Comparison of ENCODE assay signal across 8 mouse cellular contexts in the genomic region with DNA sequence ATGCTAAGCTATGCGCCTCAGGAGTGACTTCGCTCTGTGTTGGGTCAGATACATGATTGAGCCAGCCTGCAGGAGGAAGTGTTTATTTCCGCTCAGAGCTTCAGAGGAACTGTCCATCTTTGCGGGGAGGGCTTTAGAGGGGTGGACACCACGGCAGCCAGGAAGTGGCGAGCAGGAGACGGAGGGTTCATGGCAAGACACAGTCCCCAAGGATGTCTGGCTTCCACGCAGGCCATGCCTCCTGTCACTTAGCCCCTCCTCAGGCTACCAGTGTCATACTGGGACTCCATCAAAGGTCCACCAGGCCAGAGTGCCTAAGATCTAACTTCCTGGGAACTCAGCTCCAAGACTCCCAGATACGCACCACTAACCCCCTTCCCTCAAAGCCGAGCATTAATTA. TPM values are rescaled to one million over a fixed set of nuclear protein-coding genes. Genes with fewer than 3 reads are reported as not detected.
DNase-seq lines count a peak whose midpoint lies in the region; ATAC-seq and TF ChIP-seq lines count a peak whose summit lies in the region.

No protein-coding gene starts in this region.

- no peak for TF ChIP-seq POLR2A in kidney, adult 2 months (IDR thresholded peaks at IDR 0.05; ENCODE audit: low read depth, low read length)

- ATAC-seq in forebrain, embryonic 16.5 days: no peak
- ATAC-seq in forebrain, embryonic 11.5 days (replicated peaks; ENCODE audit: low FRiP score): no peak

- no peak overlapping the region for H3K9ac ChIP-seq in forebrain, embryonic 16.5 days (replicated peaks; ENCODE audit: low read depth, low read length)
- no peak overlapping the region for H3K9ac ChIP-seq in forebrain, embryonic 11.5 days (ENCODE audit: low read length)

- H3K27me3 ChIP-seq in forebrain, embryonic 10.5 days (ENCODE audit: poor library complexity, severe bottlenecking): no peaks in the 10 kb centered on the region
- no peaks in the 10 kb centered on the region for H3K27me3 ChIP-seq in forebrain, embryonic 16.5 days (replicated peaks; ENCODE audit: control insufficient read depth, insufficient read depth, low read length)
- no peaks in the 10 kb centered on the region for H3K27me3 ChIP-seq in kidney, adult 2 months (replicated peaks; ENCODE audit: control insufficient read depth, insufficient read depth, low read length)
- H3K27me3 ChIP-seq in forebrain, embryonic 11.5 days (ENCODE audit: control insufficient read depth, insufficient read depth, low read length): no peaks in the 10 kb centered on the region

- no peak overlapping the region for H3K4me3 ChIP-seq in forebrain, embryonic 10.5 days
- H3K4me3 ChIP-seq in forebrain, embryonic 16.5 days (replicated peaks; ENCODE audit: low read length): no peak overlapping the region
- no peak overlapping the region for H3K4me3 ChIP-seq in kidney, adult 2 months (ENCODE audit: insufficient read depth, low read depth, low read length)
- no peak overlapping the region for H3K4me3 ChIP-seq in forebrain, embryonic 11.5 days (ENCODE audit: low read depth, low read length)

- H3K4me1 ChIP-seq in forebrain, embryonic 10.5 days: peaks cover 8% of the 10 kb centered on the region
- no peaks in the 10 kb centered on the region for H3K4me1 ChIP-seq in forebrain, embryonic 16.5 days (replicated peaks; ENCODE audit: control insufficient read depth, insufficient read depth, low read length)
- peaks cover 9% of the 10 kb centered on the region; the same call in 1 of the 2 replicates for H3K4me1 ChIP-seq in kidney, adult 2 months (ENCODE audit: control insufficient read depth, insufficient read depth, low read length)
- no peaks in the 10 kb centered on the region for H3K4me1 ChIP-seq in forebrain, embryonic 11.5 days (replicated peaks; ENCODE audit: control insufficient read depth, insufficient read depth, low read length)

- WGBS in forebrain, embryonic 10.5 days: 81% methylated on average over 10 of the region's 10 CpGs
- WGBS in forebrain, embryonic 16.5 days: 90% methylated on average over 10 of the region's 10 CpGs
- WGBS in kidney, adult 2 months: 45% methylated on average over 10 of the region's 10 CpGs
- WGBS in forebrain, embryonic 11.5 days: 88% methylated on average over 10 of the region's 10 CpGs

- H3K27ac ChIP-seq in forebrain, embryonic 10.5 days: peak overlapping the region; percentile 63
- H3K27ac ChIP-seq in forebrain, embryonic 16.5 days (ENCODE audit: low read length): no peak overlapping the region
- peak overlapping the region; percentile 80 for H3K27ac ChIP-seq in kidney, adult 2 months (ENCODE audit: insufficient read depth, low read depth, low read length)
- no peak overlapping the region for H3K27ac ChIP-seq in forebrain, embryonic 11.5 days (ENCODE audit: low read depth, low read length)

- no peak for TF ChIP-seq CTCF in kidney, adult 2 months (conservative IDR thresholded peaks at IDR 0.05; ENCODE audit: insufficient read depth, insufficient read length, low read depth, low read length)

- H3K9me3 ChIP-seq in forebrain, embryonic 10.5 days: no peaks in the 10 kb centered on the region
- H3K9me3 ChIP-seq in forebrain, embryonic 16.5 days (ENCODE audit: control insufficient read depth, low read length): no peaks in the 10 kb centered on the region
- no peaks in the 10 kb centered on the region for H3K9me3 ChIP-seq in forebrain, embryonic 11.5 days (ENCODE audit: control insufficient read depth, low read length)

- H3K36me3 ChIP-seq in forebrain, embryonic 10.5 days (replicated peaks): peaks cover 94% of the 10 kb centered on the region
- H3K36me3 ChIP-seq in forebrain, embryonic 16.5 days (ENCODE audit: control insufficient read depth, insufficient read depth): no peaks in the 10 kb centered on the region
- no peaks in the 10 kb centered on the region for H3K36me3 ChIP-seq in kidney, adult 2 months (ENCODE audit: control insufficient read depth, insufficient read depth, low read length)
- H3K36me3 ChIP-seq in forebrain, embryonic 11.5 days (ENCODE audit: control insufficient read depth, insufficient read depth, low read length): peaks cover 12% of the 10 kb centered on the region; the same call in 1 of the 2 replicates

- no peak for DNase-seq in forebrain, embryonic 10.5 days (ENCODE audit: extremely low spot score, low spot score)
- DNase-seq in heart, adult 18-20 months: peak; percentile 46 to 75
- peak; percentile 80 for DNase-seq in kidney, adult 2 months
- peak; percentile 71 for DNase-seq in lung, postnatal 36 days
- DNase-seq in layer of hippocampus, adult 9-10 months (ENCODE audit: low spot score): no peak
- DNase-seq in forebrain, embryonic 11.5 days (ENCODE audit: low spot score): no peak
- DNase-seq in urinary bladder, postnatal 14 days (ENCODE audit: low spot score): no peak

- no peak overlapping the region for H3K4me2 ChIP-seq in forebrain, embryonic 16.5 days (ENCODE audit: low read length)
- no peak overlapping the region for H3K4me2 ChIP-seq in forebrain, embryonic 11.5 days (ENCODE audit: low read depth, low read length, severe bottlenecking)

RNA-seq across cellular contexts. Expression of a gene that starts 46.6 kb away (rescaled TPM):
- polyA plus RNA-seq in forebrain, embryonic 10.5 days (2016; fragmentation: Nextera tagmentation; extraction: Ambion mirVana): 74.9 and 77.5 TPM in 2 replicates
- 53.4 and 55.5 TPM in 2 replicates for polyA plus RNA-seq in forebrain, embryonic 16.5 days (2015; fragmentation: Nextera tagmentation; extraction: Ambion mirVana)
- 10 to 100 TPM; 48.7 to 59.5 TPM for total RNA-seq in heart, adult 18-20 months (2021)
- polyA plus RNA-seq in kidney, adult 2 months (2012; rRNA removed): 89.2 and 97.9 TPM in 2 replicates
- polyA plus RNA-seq in forebrain, embryonic 11.5 days (2014; fragmentation: Nextera tagmentation; extraction: Ambion mirVana): 61.0 and 63.6 TPM in 2 replicates

Comparison
In these comparisons a context has a peak if more than half of its experiments do, and no peak if none do; other contexts are left out.
1. H3K27ac ChIP-seq: peak in forebrain, embryonic 10.5 days (single experiment) and kidney, adult 2 months (single experiment); none in forebrain, embryonic 16.5 days (single experiment) and forebrain, embryonic 11.5 days (single experiment).
2. DNase-seq: peak in heart, adult 18-20 months (2 of 2), kidney, adult 2 months (single experiment) and lung, postnatal 36 days (single experiment); none in forebrain, embryonic 10.5 days (single experiment), layer of hippocampus, adult 9-10 months (single experiment), forebrain, embryonic 11.5 days (single experiment) and urinary bladder, postnatal 14 days (single experiment).